Comparison of ENCODE assay signal across 8 mouse cellular contexts in genomic region chr6:29347665-29348370, GRCm38 (mm10). TPM values are rescaled to one million over a fixed set of nuclear protein-coding genes. Genes with fewer than 3 reads are reported as not detected.
DNase-seq lines count a peak whose midpoint lies in the region; ATAC-seq and TF ChIP-seq lines count a peak whose summit lies in the region.

Gene Calu (plus strand): TSS chr6:29348069.

- no peaks in the 10 kb centered on the region for H3K36me3 ChIP-seq in kidney, embryonic 14.5 days (ENCODE audit: control insufficient read depth, insufficient read depth, low read length)
- H3K36me3 ChIP-seq in limb, embryonic 15.5 days, result no peaks in the 10 kb centered on the region

- TF ChIP-seq POLR2A in bone marrow macrophage, adult 2 months (IDR thresholded peaks at IDR 0.05; ENCODE audit: borderline replicate concordance, low read depth, low read length), result peak; percentile 79
- peak; percentile 96 for TF ChIP-seq POLR2A in embryonic fibroblast, embryonic 13.5 days (IDR thresholded peaks at IDR 0.05; ENCODE audit: low read depth, low read length)

- WGBS in kidney, embryonic 14.5 days, result under 1% methylated on average over 54 of the region's 55 CpGs
- under 1% methylated on average over 55 of the region's 55 CpGs for WGBS in limb, embryonic 15.5 days

- peak within 1 kb of the TSS; percentile 69 for H3K4me2 ChIP-seq in kidney, embryonic 14.5 days (replicated peaks; ENCODE audit: low read depth, low read length)
- peak within 1 kb of the TSS; percentile 60 for H3K4me2 ChIP-seq in limb, embryonic 15.5 days

- H3K4me1 ChIP-seq in bone marrow macrophage, adult 2 months (ENCODE audit: control insufficient read depth, insufficient read depth, low read length), result peaks cover 10% of the 10 kb centered on the region
- peaks cover 11% of the 10 kb centered on the region for H3K4me1 ChIP-seq in embryonic fibroblast, embryonic 13.5 days (ENCODE audit: control insufficient read depth, insufficient read depth, low read length)
- 0 out of 2 replicates have a peak, but pooled peaks cover 9% of the 10 kb centered on the region for H3K4me1 ChIP-seq in kidney, embryonic 14.5 days (ENCODE audit: control insufficient read depth, insufficient read depth, low read length)
- H3K4me1 ChIP-seq in limb, embryonic 15.5 days, result peaks cover 23% of the 10 kb centered on the region

- H3K9me3 ChIP-seq in kidney, embryonic 14.5 days (ENCODE audit: control insufficient read depth, low read length), result no peaks in the 10 kb centered on the region
- H3K9me3 ChIP-seq in limb, embryonic 15.5 days, result no peaks in the 10 kb centered on the region

- H3K9ac ChIP-seq in kidney, embryonic 14.5 days (ENCODE audit: low read depth, low read length), result peak within 1 kb of the TSS; percentile 94
- H3K9ac ChIP-seq in limb, embryonic 15.5 days, result peak within 1 kb of the TSS; percentile 98

- peak; percentile 99 for DNase-seq in A20 (ENCODE audit: low read depth, low spot score)
- peak; percentile 100 for DNase-seq in heart, adult 9 months (ENCODE audit: low spot score in 2 of 2)
- DNase-seq in monocyte, adult 2 months (ENCODE audit: low read depth in 1 of 2, low spot score in 2 of 2), result peak; percentile 95 to 97
- peak; percentile 98 to 99 for DNase-seq in spleen, postnatal 36 days (ENCODE audit: low spot score in 2 of 2)

- H3K27me3 ChIP-seq in kidney, embryonic 14.5 days (ENCODE audit: control insufficient read depth, insufficient read depth, low read length), result no peaks in the 10 kb centered on the region
- H3K27me3 ChIP-seq in limb, embryonic 15.5 days, result no peaks in the 10 kb centered on the region

- peak within 1 kb of the TSS; percentile 82 for H3K4me3 ChIP-seq in bone marrow macrophage, adult 2 months (ENCODE audit: insufficient read depth, low read length)
- peak within 1 kb of the TSS; percentile 97 for H3K4me3 ChIP-seq in embryonic fibroblast, embryonic 13.5 days (ENCODE audit: insufficient read depth, low read length)
- H3K4me3 ChIP-seq in kidney, embryonic 14.5 days (ENCODE audit: low read length), result peak within 1 kb of the TSS; percentile 96
- H3K4me3 ChIP-seq in limb, embryonic 15.5 days, result peak within 1 kb of the TSS; percentile 86

- peak within 1 kb of the TSS; percentile 17; the same call in 1 of the 2 replicates for H3K27ac ChIP-seq in bone marrow macrophage, adult 2 months (ENCODE audit: insufficient read depth, low read depth, low read length)
- peak within 1 kb of the TSS; percentile 83 for H3K27ac ChIP-seq in embryonic fibroblast, embryonic 13.5 days (ENCODE audit: insufficient read depth, low read length)
- H3K27ac ChIP-seq in kidney, embryonic 14.5 days (ENCODE audit: low read depth, low read length), result peak within 1 kb of the TSS; percentile 93
- peak within 1 kb of the TSS; percentile 93 for H3K27ac ChIP-seq in limb, embryonic 15.5 days

- no peak for TF ChIP-seq CTCF in bone marrow macrophage, adult 2 months (IDR thresholded peaks at IDR 0.05; ENCODE audit: low read depth, low read length)
- no peak for TF ChIP-seq CTCF in embryonic fibroblast, embryonic 13.5 days (IDR thresholded peaks at IDR 0.05; ENCODE audit: borderline replicate concordance, insufficient read depth, low read length)

- ATAC-seq in kidney, embryonic 14.5 days (ENCODE audit: low FRiP score, low TSS enrichment), result peak; percentile 99
- ATAC-seq in limb, embryonic 15.5 days (ENCODE audit: insufficient number of reproducible peaks, low FRiP score, low TSS enrichment, low read depth), result peak; percentile 99

RNA-seq across cellular contexts. Expression of gene Calu, which starts in this region (rescaled TPM):
- 72.9 and 76.3 TPM in 2 replicates for polyA plus RNA-seq in bone marrow macrophage, adult 2 months (2012; ENCODE audit: insufficient read depth, insufficient read length, missing spikeins)
- 1,348 and 1,377 TPM in 2 replicates for polyA plus RNA-seq in embryonic fibroblast, embryonic 13.5 days (2011; ENCODE audit: insufficient read length, low read depth, missing spikeins)
- polyA plus RNA-seq in kidney, embryonic 14.5 days (2014; fragmentation: Nextera tagmentation; extraction: Ambion mirVana), result 195 and 382 TPM in 2 replicates
- polyA plus RNA-seq in limb, embryonic 15.5 days (2015; fragmentation: Nextera tagmentation; extraction: Ambion mirVana), result 549 and 573 TPM in 2 replicates

Comparison
In these comparisons a context has a peak if more than half of its experiments do, and no peak if none do; other contexts are left out.
1. Peak in every context shown above with its lines: DNase-seq, ATAC-seq, H3K4me3 ChIP-seq and H3K27ac ChIP-seq.
2. H3K27ac ChIP-seq: peak in every context shown above with its lines; median percentile 93 in kidney, embryonic 14.5 days; 93 in limb, embryonic 15.5 days; 83 in embryonic fibroblast, embryonic 13.5 days; 17 in bone marrow macrophage, adult 2 months.